8 mouse cellular contexts compared by ENCODE assay signal in genomic region chr4:101320587-101320986, GRCm38 (mm10). TPM values are rescaled to one million over a fixed set of nuclear protein-coding genes. Genes with fewer than 3 reads are reported as not detected.
DNase-seq lines count a peak whose midpoint lies in the region; ATAC-seq and TF ChIP-seq lines count a peak whose summit lies in the region.

No protein-coding gene starts in this region.

- ATAC-seq in hindbrain, postnatal 0 days = no peak
- no peak for ATAC-seq in G1E (ENCODE audit: extremely low read depth, insufficient number of reproducible peaks, low FRiP score, poor library complexity, severe bottlenecking)
- no peak for ATAC-seq in forebrain, embryonic 12.5 days (ENCODE audit: low FRiP score)

- TF ChIP-seq CTCF in hindbrain, postnatal 0 days (IDR thresholded peaks at IDR 0.05; ENCODE audit: low read depth) = peak; percentile 54
- peak; percentile 30; the same call in 1 of the 2 replicates for TF ChIP-seq CTCF in G1E (IDR thresholded peaks at IDR 0.05; ENCODE audit: low read depth, low read length)

- DNase-seq in hindbrain, postnatal 0 days (ENCODE audit: low spot score) = peak; percentile 28
- no peak for DNase-seq in hindbrain, embryonic 10.5 days (ENCODE audit: low spot score)
- DNase-seq in G1E (ENCODE audit: low spot score) = no peak
- peak; percentile 51 for DNase-seq in kidney, postnatal 10 days
- DNase-seq in spleen, postnatal 36 days (ENCODE audit: low spot score in 2 of 2) = peak; percentile 58 to 61
- DNase-seq in left cerebral cortex, postnatal 4 days = no peak
- no peak for DNase-seq in left cerebral cortex, postnatal 10 days (ENCODE audit: extremely low spot score in 1 of 2, low spot score in 2 of 2)

- H3K9me3 ChIP-seq in hindbrain, postnatal 0 days (ENCODE audit: low read length) = no peaks in the 10 kb centered on the region
- no peaks in the 10 kb centered on the region for H3K9me3 ChIP-seq in hindbrain, embryonic 10.5 days
- H3K9me3 ChIP-seq in G1E (replicated peaks) = no peaks in the 10 kb centered on the region
- H3K9me3 ChIP-seq in forebrain, embryonic 12.5 days = no peaks in the 10 kb centered on the region

- no peaks in the 10 kb centered on the region for H3K4me1 ChIP-seq in hindbrain, postnatal 0 days (ENCODE audit: insufficient read depth, low read length)
- no peaks in the 10 kb centered on the region for H3K4me1 ChIP-seq in hindbrain, embryonic 10.5 days (replicated peaks)
- peaks cover 7% of the 10 kb centered on the region; the same call in 1 of the 2 replicates for H3K4me1 ChIP-seq in G1E (ENCODE audit: insufficient read depth, low read depth, low read length)
- no peaks in the 10 kb centered on the region for H3K4me1 ChIP-seq in forebrain, embryonic 12.5 days

- H3K27me3 ChIP-seq in hindbrain, postnatal 0 days (ENCODE audit: insufficient read depth, low read length) = no peaks in the 10 kb centered on the region
- H3K27me3 ChIP-seq in hindbrain, embryonic 10.5 days (ENCODE audit: insufficient read depth, poor library complexity, severe bottlenecking) = no peaks in the 10 kb centered on the region
- peaks cover 2% of the 10 kb centered on the region for H3K27me3 ChIP-seq in G1E (ENCODE audit: insufficient read depth, low read length)
- H3K27me3 ChIP-seq in forebrain, embryonic 12.5 days = no peaks in the 10 kb centered on the region

- H3K27ac ChIP-seq in hindbrain, postnatal 0 days = no peak overlapping the region
- no peak overlapping the region for H3K27ac ChIP-seq in hindbrain, embryonic 10.5 days
- no peak overlapping the region for H3K27ac ChIP-seq in forebrain, embryonic 12.5 days

- no peak overlapping the region for H3K4me3 ChIP-seq in hindbrain, postnatal 0 days (ENCODE audit: low read length)
- H3K4me3 ChIP-seq in hindbrain, embryonic 10.5 days = no peak overlapping the region
- H3K4me3 ChIP-seq in G1E (ENCODE audit: low read depth, low read length) = no peak overlapping the region
- no peak overlapping the region for H3K4me3 ChIP-seq in forebrain, embryonic 12.5 days (replicated peaks)

- H3K36me3 ChIP-seq in hindbrain, postnatal 0 days (ENCODE audit: insufficient read depth, low read length) = no peaks in the 10 kb centered on the region
- H3K36me3 ChIP-seq in hindbrain, embryonic 10.5 days = no peaks in the 10 kb centered on the region
- H3K36me3 ChIP-seq in G1E (replicated peaks) = no peaks in the 10 kb centered on the region
- no peaks in the 10 kb centered on the region for H3K36me3 ChIP-seq in forebrain, embryonic 12.5 days (replicated peaks)

- H3K9ac ChIP-seq in hindbrain, postnatal 0 days (replicated peaks; ENCODE audit: low read length) = no peak overlapping the region
- no peak overlapping the region for H3K9ac ChIP-seq in forebrain, embryonic 12.5 days

- intact Hi-C loops in left cerebral cortex, postnatal 4 days (cut with DNase I) = no loop called here
- intact Hi-C loops in left cerebral cortex, postnatal 10 days (cut with DNase I) = no loop called here

- H3K4me2 ChIP-seq in hindbrain, postnatal 0 days (ENCODE audit: low read depth, low read length) = no peak overlapping the region
- H3K4me2 ChIP-seq in forebrain, embryonic 12.5 days = no peak overlapping the region

- 78% methylated on average over 2 of the region's 2 CpGs for WGBS in hindbrain, postnatal 0 days
- WGBS in hindbrain, embryonic 10.5 days = 77% methylated on average over 2 of the region's 2 CpGs
- 90% methylated on average over 2 of the region's 2 CpGs for WGBS in forebrain, embryonic 12.5 days

RNA-seq across cellular contexts. Expression of gene Jak1, which starts 55.5 kb away (rescaled TPM):
- total RNA-seq in hindbrain, postnatal 0 days (2014; rRNA removed) = 63.1 and 79.4 TPM in 2 replicates
- polyA plus RNA-seq in hindbrain, postnatal 0 days (2015; fragmentation: Nextera tagmentation; extraction: Ambion mirVana) = 106 and 112 TPM in 2 replicates
- 43.0 and 50.9 TPM in 2 replicates for polyA plus RNA-seq in hindbrain, embryonic 10.5 days (2016; fragmentation: Nextera tagmentation; extraction: Ambion mirVana)
- 102 and 129 TPM in 2 replicates for total RNA-seq in G1E (2014; fragmentation: Nextera tagmentation)
- 71.6 and 89.5 TPM in 2 replicates for total RNA-seq in G1E (2017)
- 253 and 263 TPM in 2 replicates for polyA plus RNA-seq in G1E (2012)
- total RNA-seq in left cerebral cortex, postnatal 4 days (2021) = 100 to 1,000 TPM; 103 to 106 TPM
- total RNA-seq in left cerebral cortex, postnatal 10 days (2021) = 100 to 1,000 TPM; 120 to 126 TPM
- polyA plus RNA-seq in forebrain, embryonic 12.5 days (2016; fragmentation: Nextera tagmentation; extraction: Ambion mirVana) = 44.9 and 46.0 TPM in 2 replicates

Comparison
In these comparisons a context has a peak if more than half of its experiments do, and no peak if none do; other contexts are left out.
1. DNase-seq: peak in hindbrain, postnatal 0 days (single experiment), kidney, postnatal 10 days (single experiment) and spleen, postnatal 36 days (2 of 2); none in hindbrain, embryonic 10.5 days (single experiment), G1E (single experiment), left cerebral cortex, postnatal 4 days (single experiment) and left cerebral cortex, postnatal 10 days (0 of 2).